Mouse (Mus musculus): ENCODE measurements around the gene Lxn.

- TF ChIP-seq POLR2A (IDR thresholded peaks at IDR 0.05; ENCODE audit: insufficient read depth, low read depth, low read length) (no peak), CTCF (IDR thresholded peaks at IDR 0.05) (no peak)
Observed at GRCm38 (mm10) chr3:67471408-67472127, 7.8 kb upstream of the Lxn start.
